Mouse (Mus musculus) cerebellum, adult 2 months (tissue): ENCODE results near the gene Hnrnpl.

ENCODE experiments used
- CTCF ChIP-seq: fragments of 200-500 bp; IDR thresholded peaks from 2 replicates; pipeline ENCODE4 v1.5.1; 2011; ENCODE audit warnings: low read depth, mild to moderate bottlenecking, control low read depth, low read length, moderate library complexity, borderline replicate concordance; ENCODE audit not compliant: insufficient read depth
- POLR2A ChIP-seq: fragments of 200-500 bp; IDR thresholded peaks from 2 replicates; pipeline ENCODE4 v1.6.1; 2011; ENCODE audit warnings: low read length, control low read depth, borderline replicate concordance; ENCODE audit not compliant: insufficient read depth

- TF ChIP-seq POLR2A (no peak), CTCF (no peak)
Measured at GRCm38 (mm10) chr7:28781261-28781663, 27.1 kb upstream of the Hnrnpl start.
